Mouse (Mus musculus) 3134 (cell line): ENCODE measurements at regions not wholly inside any gene's neighbourhood (a gene's known extent, or its start where the extent isn't known, plus 50 kb on each side); places are given as distances from the start of the nearest gene placed in this dataset.
"Not testable (repeated sequence)": the region's sequence is repeated elsewhere in the genome, so short reads cannot be mapped to it uniquely, and the experiment has no call there.

Source experiments
- DNase-seq: peaks from one replicate; pipeline ENCODE4 v3.0.0-alpha.2; 2011; ENCODE audit warnings: low spot score; ENCODE audit not compliant: insufficient read length; ENCODE audit errors: extremely low read depth

GRCm38 (mm10) chr6:37745393-37746100, 125.1 kb upstream of the Trim24 start:
- no peak for DNase-seq

GRCm38 (mm10) chr6:37747793-37748192, 122.8 kb upstream of the Trim24 start:
- DNase-seq: not testable (repeated sequence)

- DNase-seq: no peak
These were observed 122.2 kb upstream of the Trim24 start for GRCm38 (mm10) chr6:37748296-37748980.

GRCm38 (mm10) chr6:37749016-37749415, 121.6 kb upstream of the Trim24 start:
- DNase-seq: no peak

GRCm38 (mm10) chr6:37750271-37750670, 120.3 kb upstream of the Trim24 start:
- DNase-seq: no peak

- no peak for DNase-seq
These were observed 118.9 kb upstream of the Trim24 start for GRCm38 (mm10) chr6:37751701-37752100.

GRCm38 (mm10) chr6:37761003-37761402, 109.6 kb upstream of the Trim24 start:
- not testable (repeated sequence) for DNase-seq

- no peak for DNase-seq
These were observed 107.6 kb upstream of the Trim24 start for GRCm38 (mm10) chr6:37763036-37763435.

- no peak for DNase-seq
These were observed 102.9 kb upstream of the Trim24 start for GRCm38 (mm10) chr6:37767690-37768089.

GRCm38 (mm10) chr6:37773294-37773693, 97.3 kb upstream of the Trim24 start:
- no peak for DNase-seq

- no peak for DNase-seq
These were observed 95.5 kb upstream of the Trim24 start for GRCm38 (mm10) chr6:37775151-37775550.

- no peak for DNase-seq
These were observed 90.7 kb upstream of the Trim24 start for GRCm38 (mm10) chr6:37779893-37780292.

- DNase-seq: no peak
These were observed 88.7 kb upstream of the Trim24 start for GRCm38 (mm10) chr6:37781894-37782293.

GRCm38 (mm10) chr6:37785280-37785679, 85.3 kb upstream of the Trim24 start:
- not testable (repeated sequence) for DNase-seq

GRCm38 (mm10) chr6:37785741-37786140, 84.9 kb upstream of the Trim24 start:
- no peak for DNase-seq

GRCm38 (mm10) chr6:37787858-37788257, 82.8 kb upstream of the Trim24 start:
- DNase-seq: not testable (repeated sequence)

- DNase-seq: no peak
These were observed 79.7 kb upstream of the Trim24 start for GRCm38 (mm10) chr6:37790878-37791277.

GRCm38 (mm10) chr6:37794211-37794610, 76.4 kb upstream of the Trim24 start:
- peak; percentile 35 for DNase-seq

- no peak for DNase-seq
These were observed 75.6 kb upstream of the Trim24 start for GRCm38 (mm10) chr6:37795001-37795400.

- no peak for DNase-seq
These were observed 67.4 kb upstream of the Trim24 start for GRCm38 (mm10) chr6:37803231-37803630.

- DNase-seq: peak; percentile 28
These were observed 64.7 kb upstream of the Trim24 start for GRCm38 (mm10) chr6:37805896-37806295.

- not testable (repeated sequence) for DNase-seq
These were observed 64.0 kb upstream of the Trim24 start for GRCm38 (mm10) chr6:37806529-37807191.
